Mouse (Mus musculus): ENCODE results near the gene Ccdc141.

The Ccdc141 gene

DNA sequence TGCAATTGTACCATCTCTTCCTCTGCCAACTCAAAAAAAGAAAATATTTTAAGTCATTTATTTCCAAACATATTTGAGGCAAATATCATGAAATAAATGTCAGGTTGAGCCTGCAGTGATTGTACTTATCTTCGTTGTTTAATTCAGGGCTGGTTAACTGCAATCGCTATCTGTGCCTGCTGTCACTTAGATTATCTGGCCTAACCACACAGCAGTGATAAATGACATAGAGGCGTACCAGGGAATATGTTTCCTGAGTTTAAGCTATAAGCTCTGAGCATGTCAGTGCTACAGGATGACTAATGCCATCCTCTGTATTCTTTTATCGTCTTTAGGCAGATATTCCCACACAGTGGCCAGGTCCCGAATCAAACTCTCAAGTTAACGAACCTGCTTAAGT is 31.6 kb downstream of the Ccdc141 start:
- intact Hi-C loops (cut with DNase I): no loop called here

DNA sequence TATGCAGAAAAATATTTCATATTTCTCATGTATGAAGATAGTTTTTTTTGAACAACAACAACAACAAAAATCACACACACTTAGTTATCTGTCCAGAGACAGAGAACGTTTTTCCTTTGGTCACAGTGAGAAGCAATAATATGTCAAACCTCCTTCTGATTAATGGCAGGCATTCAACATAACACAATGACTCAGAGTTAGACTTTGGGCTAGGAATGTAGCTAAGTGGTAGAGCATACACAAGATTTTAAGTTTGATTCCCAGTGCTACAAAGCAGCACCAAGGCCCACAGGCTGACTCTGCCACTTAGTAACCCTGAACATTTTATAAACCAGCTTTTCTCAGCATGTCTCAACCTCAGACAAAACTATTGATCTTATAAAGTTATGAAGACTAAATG is 35.5 kb downstream of the Ccdc141 start:
- intact Hi-C loops (cut with DNase I): no loop called here

DNA sequence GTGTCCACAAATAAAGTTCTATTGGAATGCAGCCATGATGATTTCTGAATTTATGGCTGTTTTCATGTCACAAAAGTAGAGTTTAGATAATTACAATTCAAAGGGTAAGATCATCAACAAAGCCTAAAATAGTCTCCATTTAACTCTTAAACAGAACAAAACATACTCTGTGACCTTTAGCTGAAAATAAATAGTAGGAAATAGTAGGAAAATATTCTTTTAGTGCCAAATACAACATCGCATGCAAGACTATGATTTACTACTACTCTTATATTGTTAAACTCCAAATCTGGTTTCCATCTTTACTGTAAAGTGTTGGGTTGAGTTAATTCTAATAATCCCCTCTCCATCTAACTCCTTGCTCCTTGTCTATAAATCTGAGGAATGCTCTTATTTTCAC is 37.0 kb downstream of the Ccdc141 start:
- intact Hi-C loops (cut with DNase I): no loop called here

DNA sequence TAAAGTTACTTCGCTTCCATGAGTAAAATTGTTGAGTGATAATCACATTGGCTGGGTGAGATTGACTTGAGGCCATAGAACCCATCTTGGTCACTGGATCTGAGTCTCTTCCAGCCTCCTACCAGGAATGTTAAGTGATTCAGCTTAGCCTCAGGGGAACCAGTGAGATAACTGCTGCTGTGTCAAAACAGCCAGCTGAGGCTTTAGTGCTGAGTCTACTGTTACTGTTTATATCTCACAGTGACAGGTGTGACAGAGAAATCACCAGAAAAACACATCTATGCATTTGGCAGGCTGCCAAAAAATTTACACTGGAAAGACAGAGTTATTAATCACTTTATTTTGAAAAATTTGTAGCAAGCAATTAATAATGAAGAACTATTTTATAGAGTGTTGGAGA is 43.5 kb downstream of the Ccdc141 start:
- intact Hi-C loops (cut with DNase I): no loop called here

DNA sequence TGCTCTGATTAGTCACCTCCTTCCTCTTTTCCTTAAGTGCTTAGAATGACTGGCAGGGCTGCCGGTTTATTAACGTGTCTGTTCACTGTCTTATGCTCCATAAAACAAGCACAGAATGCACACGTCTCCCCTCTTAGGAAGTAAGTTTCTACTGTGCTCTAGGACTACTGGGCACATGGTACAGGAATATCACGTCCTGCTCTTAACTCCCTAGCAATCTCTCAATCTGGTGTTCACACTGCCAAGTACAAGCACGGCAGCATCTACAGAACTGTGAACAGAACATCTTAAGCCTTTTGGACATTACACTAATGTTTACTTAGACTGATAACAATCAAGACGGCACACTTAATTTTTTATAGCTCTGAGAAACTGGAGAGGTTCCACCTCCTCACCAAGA is 52.3 kb downstream of the Ccdc141 start:
- intact Hi-C loops (cut with DNase I): no loop called here

DNA sequence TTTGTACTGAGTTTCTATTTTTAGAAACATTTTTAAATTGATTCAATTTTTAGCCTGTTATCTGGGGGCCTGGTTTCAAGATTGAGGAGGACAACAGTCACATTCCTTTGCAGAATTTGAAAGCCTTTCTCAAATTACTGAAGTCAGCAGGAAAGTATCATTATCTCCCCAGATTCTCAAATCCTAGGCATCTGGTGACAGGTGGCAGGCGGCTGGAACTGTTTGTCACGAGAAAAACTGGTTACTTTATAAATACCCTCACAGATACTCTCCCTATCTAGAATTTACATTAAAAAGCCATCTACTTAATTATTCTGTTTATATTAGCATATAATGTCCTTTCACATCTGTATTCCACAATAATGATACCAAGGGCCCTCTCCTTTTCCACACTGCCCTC is 56.1 kb downstream of the Ccdc141 start:
- intact Hi-C loops (cut with DNase I): no loop called here

DNA sequence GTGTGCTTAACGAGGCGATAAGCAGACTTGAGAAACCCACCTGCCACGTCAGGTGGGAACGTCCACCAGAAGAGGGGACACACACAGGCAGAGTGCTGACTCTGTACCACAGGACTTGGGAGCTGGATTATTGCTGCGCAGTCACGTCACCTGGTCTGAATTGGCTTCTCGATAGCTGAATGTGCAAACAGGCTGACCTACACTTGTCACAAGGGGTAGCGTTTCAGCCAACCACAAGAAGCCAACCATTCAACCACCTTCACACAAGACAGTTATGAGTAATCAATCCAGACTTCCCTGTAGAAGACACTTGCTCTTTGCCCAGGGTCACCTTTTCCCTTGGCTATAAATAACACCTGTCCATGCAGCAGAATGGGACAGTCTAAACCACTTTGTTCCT is 56.6 kb downstream of the Ccdc141 start:
- intact Hi-C loops (cut with DNase I): no loop called here

DNA sequence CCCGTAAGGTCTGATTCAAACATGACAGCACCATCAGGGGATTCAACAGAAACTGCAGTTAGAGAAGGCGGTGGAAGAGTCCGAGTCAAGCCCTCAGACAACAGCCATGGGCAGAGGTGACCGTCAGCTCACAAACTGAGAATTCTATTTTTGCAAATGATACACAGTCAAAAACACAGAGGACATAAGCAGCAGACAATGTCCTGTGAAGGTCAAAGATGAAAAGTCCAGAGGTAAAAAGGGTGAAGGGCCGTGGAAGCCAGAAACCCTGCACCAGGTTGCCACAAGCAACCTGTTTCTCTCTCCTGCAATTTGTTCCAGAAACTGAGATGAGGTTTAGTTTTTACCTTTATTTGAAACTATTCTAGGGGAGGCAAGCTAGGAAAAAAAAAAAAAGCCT is 57.4 kb downstream of the Ccdc141 start:
- intact Hi-C loops (cut with DNase I): no loop called here

DNA sequence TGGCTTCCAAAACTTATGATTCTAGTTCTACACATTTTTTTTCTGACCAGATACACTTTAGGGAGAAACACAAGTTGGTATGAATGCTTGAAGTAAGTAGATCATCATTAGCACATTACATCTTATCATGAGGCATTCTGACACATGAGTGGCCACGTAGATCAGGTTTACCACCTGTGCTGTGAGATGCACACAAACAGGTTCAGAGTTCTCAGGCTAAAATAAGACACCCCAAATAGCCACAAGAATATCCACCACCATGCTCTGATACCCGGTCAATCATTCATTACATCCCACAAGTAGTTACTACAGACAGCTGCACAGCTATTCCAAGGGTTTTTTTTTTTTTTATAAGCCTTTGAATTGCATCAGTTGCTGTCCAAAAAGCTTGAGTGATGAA is 59.3 kb downstream of the Ccdc141 start:
- intact Hi-C loops (cut with DNase I): no loop called here

DNA sequence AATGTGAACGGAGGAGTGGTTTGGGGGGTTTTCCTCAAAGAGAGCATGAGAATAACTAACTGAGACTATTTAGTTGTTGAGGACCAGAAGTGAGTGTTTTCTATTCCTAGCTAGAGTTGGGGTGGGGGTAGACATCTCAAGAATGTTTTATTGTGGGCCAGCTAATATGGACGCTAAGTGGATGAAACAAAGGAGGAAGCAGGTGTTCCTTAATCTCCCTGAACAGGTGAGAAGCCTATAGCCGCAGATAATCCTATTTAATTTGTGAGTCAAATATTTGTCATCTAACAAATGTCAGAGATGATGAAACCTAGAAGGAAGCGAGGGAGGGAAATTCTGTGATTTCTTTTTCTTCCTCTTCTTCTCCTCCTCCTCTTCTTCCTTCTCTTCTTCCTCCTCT is 60.1 kb downstream of the Ccdc141 start:
- intact Hi-C loops (cut with DNase I): no loop called here

DNA sequence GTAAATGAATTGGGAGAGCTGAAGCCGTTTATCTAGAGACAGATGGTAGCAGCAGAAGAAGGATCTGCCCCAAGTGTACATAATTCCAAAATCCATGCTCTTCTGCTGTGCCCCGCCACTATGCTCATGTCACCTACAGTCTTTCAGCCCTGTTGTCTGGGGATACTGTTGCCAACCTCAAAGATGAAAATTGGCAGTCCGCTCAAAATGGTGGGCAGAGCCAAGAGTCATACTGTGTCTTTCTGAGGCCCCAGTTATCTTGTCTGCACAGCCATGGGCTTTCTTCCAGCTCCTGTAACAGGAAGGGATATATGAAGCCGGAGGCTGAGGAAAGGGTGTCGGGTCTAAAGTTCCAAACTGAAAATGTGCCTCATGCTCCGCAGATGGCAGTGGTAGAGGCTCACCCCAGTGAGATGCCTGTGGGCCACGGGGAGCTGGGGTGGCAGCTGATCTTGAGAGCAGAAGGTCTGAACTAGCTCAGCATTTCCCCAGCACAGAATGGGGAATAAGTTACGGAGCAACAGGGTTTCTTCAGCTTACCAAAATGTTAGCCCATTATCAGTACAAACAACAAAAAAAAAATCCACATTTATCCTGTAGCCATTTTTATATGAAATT is 60.8 kb downstream of the Ccdc141 start:
- intact Hi-C loops (cut with DNase I): no loop called here

DNA sequence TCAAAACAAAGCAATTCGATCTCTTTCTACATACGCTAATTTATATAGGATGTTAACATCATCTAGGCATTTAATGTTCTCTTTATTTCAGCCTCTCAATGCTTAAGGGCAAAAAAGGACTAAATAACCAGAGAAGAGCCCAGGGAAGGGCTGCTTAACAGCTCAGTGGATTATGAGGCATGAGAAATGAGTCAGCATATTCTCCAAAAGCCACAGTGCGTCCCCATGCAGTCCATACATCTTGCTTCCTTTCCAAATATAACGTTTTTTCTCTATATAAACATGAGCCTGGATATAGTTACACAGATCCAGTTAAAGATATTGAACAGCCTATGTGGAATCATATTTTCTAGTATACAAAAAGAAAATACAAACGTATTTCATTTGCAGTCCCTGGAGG is 61.9 kb downstream of the Ccdc141 start:
- intact Hi-C loops (cut with DNase I): no loop called here

DNA sequence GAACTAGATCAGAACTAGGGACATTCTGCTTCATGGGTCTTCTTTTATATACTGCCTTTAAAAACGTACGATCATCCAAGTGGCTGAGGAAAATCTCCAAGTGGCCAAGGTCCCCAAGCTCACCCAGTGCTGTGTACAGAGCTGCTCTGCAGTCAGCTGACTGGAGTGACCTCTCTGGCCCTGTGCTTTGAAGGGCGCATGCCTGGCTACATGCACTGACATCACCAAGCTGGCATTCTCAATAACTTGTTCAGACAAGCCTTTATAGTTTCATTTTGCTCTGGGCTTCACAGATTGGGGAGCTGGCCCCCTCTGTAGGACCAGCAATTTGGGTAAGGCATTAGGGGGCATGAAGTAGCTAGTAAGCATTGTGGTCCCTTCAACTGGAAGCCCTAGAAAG is 64.3 kb downstream of the Ccdc141 start:
- intact Hi-C loops (cut with DNase I): no loop called here

DNA sequence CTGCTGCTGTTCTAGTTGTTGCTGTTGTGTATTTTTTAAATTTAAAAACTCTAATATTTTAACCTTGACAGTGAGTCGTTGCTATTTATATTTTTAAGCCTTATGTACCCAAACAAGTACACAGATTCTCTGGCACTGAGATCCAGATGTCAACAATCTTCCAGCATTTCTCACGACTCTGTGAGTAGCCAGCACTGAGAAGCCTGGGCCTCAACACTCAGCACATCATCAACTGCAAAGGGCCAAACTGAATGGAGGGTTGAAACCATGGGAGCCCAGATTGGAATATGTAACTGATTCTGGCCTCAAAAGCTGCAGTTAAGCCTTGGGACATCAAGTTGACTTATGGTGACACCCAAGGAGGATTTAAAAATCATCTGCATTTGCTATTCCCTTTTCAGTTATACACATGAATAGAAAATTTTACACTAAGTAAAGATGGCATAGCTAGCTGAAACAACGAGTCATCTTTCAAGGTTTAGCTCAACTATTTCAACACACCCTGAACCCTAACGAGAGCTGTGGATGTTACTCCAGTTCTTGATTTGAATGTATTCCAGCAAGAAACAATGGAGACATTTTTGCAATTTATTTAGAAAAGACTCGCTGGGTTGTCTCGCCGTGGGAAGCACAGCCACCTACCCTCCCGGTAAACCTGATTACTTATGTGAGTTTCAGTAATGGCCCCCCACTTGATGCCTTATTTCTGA is 65.3 kb downstream of the Ccdc141 start:
- intact Hi-C loops (cut with DNase I): no loop called here

DNA sequence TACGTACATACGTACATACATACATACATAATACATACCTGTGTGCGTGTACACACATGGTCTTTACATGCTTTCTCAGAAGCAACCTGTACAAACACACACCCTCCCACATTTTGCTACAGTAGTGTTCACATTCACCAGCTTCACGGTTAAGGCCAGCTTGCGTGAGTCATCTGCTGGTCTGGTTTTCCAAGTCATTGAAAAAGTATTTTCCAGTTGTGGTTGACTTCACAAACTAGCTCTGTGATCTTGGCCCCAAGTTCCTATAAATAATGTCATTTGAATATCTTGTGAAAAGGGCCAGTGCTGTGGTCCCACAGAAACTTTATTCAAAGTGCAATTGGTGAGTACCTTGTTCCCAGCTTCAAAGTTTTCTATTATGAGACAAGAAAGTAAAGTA is 67.9 kb downstream of the Ccdc141 start:
- intact Hi-C loops (cut with DNase I): no loop called here

DNA sequence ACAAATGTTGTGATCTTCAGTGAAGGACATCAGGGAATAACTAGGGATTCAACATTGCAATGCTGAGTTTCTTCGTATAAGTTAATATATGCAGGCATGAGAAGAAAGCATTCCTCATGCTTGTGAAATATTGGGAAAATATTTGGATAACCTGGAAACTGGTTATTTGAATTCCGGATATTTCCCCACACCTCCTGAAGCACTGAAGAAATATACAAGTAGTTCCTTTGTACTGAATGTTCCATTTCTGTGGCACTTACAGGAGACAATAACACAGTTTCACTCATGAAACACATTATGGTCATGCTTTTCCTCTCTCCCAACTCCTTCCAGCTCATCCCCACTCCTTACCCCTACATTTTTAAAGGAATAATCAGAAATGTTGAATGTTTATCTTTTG is 70.6 kb downstream of the Ccdc141 start:
- intact Hi-C loops (cut with DNase I): no loop called here

DNA sequence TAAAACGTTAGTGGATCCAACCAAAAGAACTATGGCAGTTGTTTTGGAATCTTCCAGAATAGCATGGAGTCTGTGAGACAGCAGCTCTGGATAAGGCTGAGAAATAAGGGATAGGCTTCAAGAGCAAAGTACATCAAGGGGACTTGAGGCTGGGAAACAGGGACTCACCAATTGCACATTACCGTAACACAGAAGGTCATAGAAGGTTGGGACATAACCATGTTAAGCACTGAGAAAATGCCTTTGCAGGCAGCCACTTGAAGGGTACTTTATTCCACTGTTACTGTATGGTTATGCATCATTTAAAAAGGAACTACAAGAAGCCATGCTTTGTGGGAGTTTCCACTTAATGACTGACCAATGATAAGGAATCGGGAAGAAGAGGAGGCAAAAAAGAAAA is 71.7 kb downstream of the Ccdc141 start:
- intact Hi-C loops (cut with DNase I): no loop called here

DNA sequence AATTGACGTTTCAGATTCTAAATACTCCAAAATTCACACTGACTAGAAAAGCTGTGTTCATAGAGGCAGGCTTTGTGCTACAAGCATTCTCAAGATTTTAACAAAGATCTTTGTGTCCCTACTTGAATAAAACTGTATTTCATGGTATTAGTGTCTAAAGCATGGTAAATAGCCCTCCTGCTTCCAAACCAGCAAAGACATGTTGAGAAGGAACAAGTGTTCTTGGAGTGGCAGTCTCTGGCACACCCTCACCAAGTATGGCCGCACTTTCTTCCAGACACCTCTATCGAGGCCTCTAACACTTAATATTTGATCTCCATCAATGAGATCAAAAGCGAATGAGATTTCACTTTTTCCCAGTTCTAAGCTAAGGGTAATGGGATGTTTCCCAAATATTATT is 78.7 kb downstream of the Ccdc141 start:
- intact Hi-C loops (cut with DNase I): no loop called here

DNA sequence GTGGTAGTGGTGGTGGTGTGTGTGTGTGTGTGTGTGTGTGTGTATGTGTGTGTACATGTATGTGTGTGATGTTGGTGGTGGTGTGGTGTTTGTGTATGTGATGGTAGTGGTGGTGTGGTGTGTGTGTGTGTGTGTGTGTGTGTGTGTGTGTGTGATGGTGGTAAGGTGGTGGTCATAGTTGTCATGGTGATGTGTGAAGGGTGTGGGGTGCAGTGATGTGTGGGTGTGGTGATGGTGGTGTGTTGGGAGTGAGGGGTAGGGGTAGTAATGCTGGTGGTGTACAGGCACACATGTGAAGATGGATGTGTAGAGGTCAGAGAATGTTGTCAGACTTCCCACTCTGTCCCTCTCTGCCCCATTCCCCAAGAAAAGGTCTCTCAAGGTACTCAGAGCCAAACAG is 85.1 kb downstream of the Ccdc141 start:
- intact Hi-C loops (cut with DNase I): loop anchor here (10.0 kb wide), 1 partner anchor 111 kb away; no protein-coding TSS in a partner anchor

DNA sequence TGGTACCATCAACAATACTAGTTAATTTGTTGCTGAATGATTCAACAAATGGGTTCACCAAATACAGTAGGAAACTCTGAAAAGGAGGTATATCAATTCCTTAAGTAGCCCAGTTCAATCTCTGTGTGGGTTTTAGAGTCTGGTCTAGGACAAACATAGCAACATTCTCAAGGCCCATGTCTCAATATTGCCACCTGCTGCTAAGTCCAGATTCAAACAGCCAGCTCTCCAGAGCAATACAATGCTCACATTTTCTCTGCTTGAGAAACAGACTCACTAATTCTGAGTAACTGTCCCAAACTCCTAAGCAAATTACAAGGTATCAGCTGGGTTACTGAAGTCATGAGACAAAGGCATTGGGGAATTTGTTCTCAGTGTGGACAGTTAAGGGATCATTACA is 85.8 kb downstream of the Ccdc141 start:
- intact Hi-C loops (cut with DNase I): loop anchor here (5.0 to 10.0 kb wide), 2 partner anchors 110 to 113 kb away; no protein-coding TSS in a partner anchor

DNA sequence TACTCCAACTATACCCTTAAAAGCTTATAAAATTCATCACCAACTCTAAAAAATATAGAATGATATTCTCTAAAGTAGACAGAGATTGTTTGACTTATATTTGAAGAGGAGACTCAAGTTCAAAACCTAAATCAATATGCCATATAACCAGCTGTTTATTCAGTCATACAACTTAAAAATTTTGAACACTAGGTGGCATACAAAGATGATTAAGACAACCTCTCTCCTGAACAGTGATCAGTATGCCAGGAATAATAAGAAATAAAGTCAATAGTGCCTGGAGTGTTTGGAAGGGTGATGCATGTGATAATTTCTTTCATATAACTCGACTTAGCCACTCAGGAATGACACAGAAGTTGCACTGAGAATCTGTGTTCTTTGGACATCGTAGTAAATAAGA is 89.3 kb downstream of the Ccdc141 start:
- intact Hi-C loops (cut with DNase I): loop anchor here (5.0 to 10.0 kb wide), 2 partner anchors 106 to 116 kb away; no protein-coding TSS in a partner anchor

DNA sequence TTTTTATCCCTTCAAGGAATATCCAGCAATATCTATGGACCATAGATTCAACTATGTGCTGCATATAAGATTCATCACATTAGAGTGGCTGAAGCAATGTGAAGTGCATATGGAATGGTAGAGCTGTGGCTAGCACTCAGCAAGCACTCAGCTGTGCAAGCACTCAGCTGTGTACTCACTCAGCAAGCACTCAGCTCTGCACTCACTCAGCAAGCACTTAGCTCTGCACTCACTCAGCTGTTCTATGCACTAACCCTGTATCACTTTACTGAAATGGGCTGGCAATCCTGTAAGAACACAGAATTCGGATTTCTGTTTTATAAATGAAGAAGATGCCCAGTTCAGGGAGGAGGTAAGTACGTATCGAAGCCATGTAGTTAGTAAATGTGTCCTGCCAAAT is 89.8 kb downstream of the Ccdc141 start:
- intact Hi-C loops (cut with DNase I): loop anchor here (5.0 to 10.0 kb wide), 2 partner anchors 106 to 117 kb away; no protein-coding TSS in a partner anchor

DNA sequence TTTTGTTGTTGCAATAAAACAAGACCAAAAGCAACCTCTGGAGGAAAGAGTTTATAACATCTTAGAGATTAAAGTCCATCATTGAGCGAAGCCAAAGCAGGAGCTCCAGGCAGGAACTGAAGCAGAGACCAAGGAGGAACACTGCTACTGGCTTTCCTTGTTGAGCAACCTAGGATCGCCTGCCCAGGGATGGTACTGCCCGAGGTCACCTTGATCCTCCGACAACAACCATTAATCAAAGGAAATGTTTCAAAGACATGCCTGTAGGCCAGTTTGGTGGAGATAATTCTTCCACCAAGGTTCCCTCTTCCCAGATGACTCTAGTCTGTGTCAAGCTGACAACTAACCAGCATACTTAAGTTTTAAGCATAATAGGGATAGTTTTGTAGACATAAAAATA is 91.7 kb downstream of the Ccdc141 start:
- intact Hi-C loops (cut with DNase I): no loop called here
